Mouse (Mus musculus): ENCODE results near the gene Casz1.

GRCm38 (mm10) chr4:148867721-148868397 is 63.6 kb downstream of the Casz1 start:
- TF ChIP-seq CTCF (IDR thresholded peaks at IDR 0.05) (no peak), EP300 (IDR thresholded peaks at IDR 0.05) (no peak)
